Mouse (Mus musculus): ENCODE measurements around the gene Ankrd42.

DNA sequence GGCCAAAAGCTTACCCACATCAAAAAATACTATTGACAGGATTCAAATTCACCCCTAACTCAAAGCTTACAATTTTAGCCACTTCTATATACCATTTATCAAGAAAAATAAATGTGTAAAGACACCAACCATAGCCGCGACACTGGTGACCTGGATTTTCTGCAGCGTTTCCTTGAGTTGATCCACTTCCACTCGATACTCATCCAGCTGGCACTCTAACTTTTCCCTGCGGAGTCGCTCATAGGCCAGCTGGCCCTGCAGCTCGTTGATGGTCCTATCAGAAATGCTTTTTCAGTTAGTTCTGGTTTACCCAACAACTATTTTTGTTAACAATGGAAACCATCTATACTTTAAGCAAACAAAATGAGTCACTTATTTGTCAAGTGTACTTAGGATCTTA lies 47.0 kb downstream of the Ankrd42 start:
- TF ChIP-seq CTCF (IDR thresholded peaks at IDR 0.05; ENCODE audit: insufficient read depth, low read length) (no peak), POLR2A (IDR thresholded peaks at IDR 0.05; ENCODE audit: borderline replicate concordance, extremely low read depth, low read depth, low read length) (no peak)

Measured in lung, adult 2 months (tissue).